8 mouse cellular contexts compared by ENCODE assay signal in genomic region chr11:106818341-106818740, GRCm38 (mm10). TPM values are rescaled to one million over a fixed set of nuclear protein-coding genes. Genes with fewer than 3 reads are reported as not detected.
DNase-seq lines count a peak whose midpoint lies in the region; ATAC-seq and TF ChIP-seq lines count a peak whose summit lies in the region.

No protein-coding gene starts in this region.

- H3K27me3 ChIP-seq in kidney, embryonic 16.5 days (ENCODE audit: insufficient read depth, low read length) = no peaks in the 10 kb centered on the region
- H3K27me3 ChIP-seq in kidney, embryonic 15.5 days = no peaks in the 10 kb centered on the region

- ATAC-seq in kidney, embryonic 16.5 days (ENCODE audit: low FRiP score, low TSS enrichment) = no peak
- no peak for ATAC-seq in kidney, embryonic 15.5 days (replicated peaks; ENCODE audit: low FRiP score)

- peaks cover 70% of the 10 kb centered on the region for H3K36me3 ChIP-seq in kidney, embryonic 16.5 days (ENCODE audit: insufficient read depth, low read length)
- H3K36me3 ChIP-seq in kidney, embryonic 15.5 days = peaks cover 92% of the 10 kb centered on the region

- no peak for TF ChIP-seq CTCF in bone marrow macrophage, adult 2 months (IDR thresholded peaks at IDR 0.05; ENCODE audit: low read depth, low read length)

- no peaks in the 10 kb centered on the region for H3K4me1 ChIP-seq in kidney, embryonic 16.5 days (ENCODE audit: insufficient read depth, low read length)
- peaks cover 59% of the 10 kb centered on the region for H3K4me1 ChIP-seq in bone marrow macrophage, adult 2 months (ENCODE audit: control insufficient read depth, insufficient read depth, low read length)
- H3K4me1 ChIP-seq in kidney, embryonic 15.5 days = 0 out of 2 replicates have a peak, but pooled peaks cover 10% of the 10 kb centered on the region

- no peak overlapping the region for H3K9ac ChIP-seq in kidney, embryonic 16.5 days (replicated peaks; ENCODE audit: low read length)
- H3K9ac ChIP-seq in kidney, embryonic 15.5 days = no peak overlapping the region

- H3K4me2 ChIP-seq in kidney, embryonic 16.5 days (replicated peaks; ENCODE audit: low read depth, low read length) = no peak overlapping the region
- H3K4me2 ChIP-seq in kidney, embryonic 15.5 days = no peak overlapping the region

- TF ChIP-seq POLR2A in bone marrow macrophage, adult 2 months (IDR thresholded peaks at IDR 0.05; ENCODE audit: borderline replicate concordance, low read depth, low read length) = no peak

- H3K4me3 ChIP-seq in kidney, embryonic 16.5 days (ENCODE audit: low read length) = no peak overlapping the region
- no peak overlapping the region for H3K4me3 ChIP-seq in bone marrow macrophage, adult 2 months (ENCODE audit: insufficient read depth, low read length)
- H3K4me3 ChIP-seq in kidney, embryonic 15.5 days (replicated peaks) = no peak overlapping the region

- no peak overlapping the region for H3K27ac ChIP-seq in kidney, embryonic 16.5 days (ENCODE audit: low read length)
- H3K27ac ChIP-seq in bone marrow macrophage, adult 2 months (ENCODE audit: insufficient read depth, low read depth, low read length) = peak overlapping the region; percentile 86
- peak overlapping the region; percentile 25; the same call in 1 of the 2 replicates for H3K27ac ChIP-seq in kidney, embryonic 15.5 days

- WGBS in kidney, embryonic 16.5 days = 46% methylated on average over 9 of the region's 9 CpGs
- WGBS in kidney, embryonic 15.5 days = 46% methylated on average over 9 of the region's 9 CpGs

- H3K9me3 ChIP-seq in kidney, embryonic 16.5 days (ENCODE audit: low read length) = no peaks in the 10 kb centered on the region
- no peaks in the 10 kb centered on the region for H3K9me3 ChIP-seq in kidney, embryonic 15.5 days (replicated peaks)

- peak; percentile 34 for DNase-seq in adrenal gland, postnatal 14 days
- no peak for DNase-seq in adrenal gland, adult 8-10 months
- DNase-seq in kidney, adult 18-20 months = peak; percentile 33
- no peak for DNase-seq in gastrocnemius, postnatal 4 days (ENCODE audit: low spot score in 2 of 2)
- no peak for DNase-seq in thymus, postnatal 36 days

RNA-seq across cellular contexts. Expression of gene Cep95, which starts 29.3 kb away (rescaled TPM):
- 12.2 and 13.2 TPM in 2 replicates for total RNA-seq in adrenal gland, postnatal 14 days (2021)
- total RNA-seq in adrenal gland, adult 8-10 months (2022) = 10 to 100 TPM in 2 of 4 experiments, 1 to 10 TPM in 2; 8.5 to 14.8 (median 11.4) TPM
- 21.9 and 24.4 TPM in 2 replicates for polyA plus RNA-seq in kidney, embryonic 16.5 days (2015; fragmentation: Nextera tagmentation; extraction: Ambion mirVana)
- polyA plus RNA-seq in bone marrow macrophage, adult 2 months (2012; ENCODE audit: insufficient read depth, insufficient read length, missing spikeins) = 24.4 and 26.6 TPM in 2 replicates
- polyA plus RNA-seq in kidney, embryonic 15.5 days (2015; fragmentation: Nextera tagmentation; extraction: Ambion mirVana) = 21.7 and 22.0 TPM in 2 replicates
- 10 to 100 TPM in 1 of 2 experiments, 1 to 10 TPM in 1; 8.9 to 12.5 TPM for total RNA-seq in gastrocnemius, postnatal 4 days (2021)

RNA-seq across cellular contexts. Expression of gene Ddx5, which starts 29.4 kb away (rescaled TPM):
- total RNA-seq in adrenal gland, postnatal 14 days (2021) = 755 and 762 TPM in 2 replicates
- 1,000 to 10,000 TPM in 1 of 4 experiments, 100 to 1,000 TPM in 3; 854 to 1,069 (median 919) TPM for total RNA-seq in adrenal gland, adult 8-10 months (2022)
- 369 and 372 TPM in 2 replicates for polyA plus RNA-seq in kidney, embryonic 16.5 days (2015; fragmentation: Nextera tagmentation; extraction: Ambion mirVana)
- polyA plus RNA-seq in bone marrow macrophage, adult 2 months (2012; ENCODE audit: insufficient read depth, insufficient read length, missing spikeins) = 1,156 and 1,201 TPM in 2 replicates
- 344 and 366 TPM in 2 replicates for polyA plus RNA-seq in kidney, embryonic 15.5 days (2015; fragmentation: Nextera tagmentation; extraction: Ambion mirVana)
- 100 to 1,000 TPM; 388 to 472 TPM for total RNA-seq in gastrocnemius, postnatal 4 days (2021)

RNA-seq across cellular contexts. Expression of gene Polg2, which starts 39.0 kb away (rescaled TPM):
- 6.6 and 7.3 TPM in 2 replicates for total RNA-seq in adrenal gland, postnatal 14 days (2021)
- 10 to 100 TPM in 1 of 4 experiments, 1 to 10 TPM in 3; 5.5 to 14.4 (median 7.9) TPM for total RNA-seq in adrenal gland, adult 8-10 months (2022)
- 9.7 and 10.6 TPM in 2 replicates for polyA plus RNA-seq in kidney, embryonic 16.5 days (2015; fragmentation: Nextera tagmentation; extraction: Ambion mirVana)
- polyA plus RNA-seq in bone marrow macrophage, adult 2 months (2012; ENCODE audit: insufficient read depth, insufficient read length, missing spikeins) = 8.9 and 11.4 TPM in 2 replicates
- 10.2 and 12.1 TPM in 2 replicates for polyA plus RNA-seq in kidney, embryonic 15.5 days (2015; fragmentation: Nextera tagmentation; extraction: Ambion mirVana)
- total RNA-seq in gastrocnemius, postnatal 4 days (2021) = 1 to 10 TPM; 8.2 TPM

Comparison
In these comparisons a context has a peak if more than half of its experiments do, and no peak if none do; other contexts are left out.
1. DNase-seq: peak in adrenal gland, postnatal 14 days (single experiment) and kidney, adult 18-20 months (single experiment); none in adrenal gland, adult 8-10 months (single experiment), gastrocnemius, postnatal 4 days (0 of 2) and thymus, postnatal 36 days (0 of 2).